Mouse (Mus musculus) myocyte (in vitro differentiated cells): ENCODE results near the gene Hsf2bp.

ENCODE experiments used
- E2F4 ChIP-seq: IDR thresholded peaks from one replicate; pipeline ENCODE4 v1.6.1; 2011; ENCODE audit warnings: mild to moderate bottlenecking, control low read depth, moderate library complexity; ENCODE audit not compliant: insufficient read depth
- MYOG ChIP-seq, 3 experiments: IDR thresholded peaks; one replicate each; pipeline ENCODE4 v1.6.1; 2011; ENCODE audit warnings: control low read depth in 2 of 3, low read depth in 2 of 3, mild to moderate bottlenecking in 2 of 3; ENCODE audit not compliant: insufficient read length in 2 of 3, control insufficient read depth in 1 of 3, insufficient read depth in 1 of 3
- POLR2A ChIP-seq: IDR thresholded peaks from one replicate; pipeline ENCODE4 v1.6.1; 2011; ENCODE audit warnings: low read depth, mild to moderate bottlenecking, control low read depth, moderate library complexity; ENCODE audit not compliant: insufficient read length
- POLR2AphosphoS2 ChIP-seq: IDR thresholded peaks from one replicate; pipeline ENCODE4 v1.6.1; 2011; ENCODE audit warnings: low read depth, control low read depth; ENCODE audit not compliant: insufficient read length
- REST ChIP-seq: IDR thresholded peaks from one replicate; pipeline ENCODE4 v1.6.1; 2011; ENCODE audit warnings: mild to moderate bottlenecking, control low read depth, moderate library complexity; ENCODE audit not compliant: insufficient read depth, insufficient read length
- SRF ChIP-seq: IDR thresholded peaks from one replicate; pipeline ENCODE4 v1.6.1; 2011; ENCODE audit warnings: low read depth; ENCODE audit not compliant: control insufficient read depth, insufficient read length
- TCF12 ChIP-seq: IDR thresholded peaks from one replicate; pipeline ENCODE4 v1.6.1; 2011; ENCODE audit warnings: mild to moderate bottlenecking, control low read depth; ENCODE audit not compliant: poor library complexity, insufficient read depth, severe bottlenecking
- TCF3 ChIP-seq: IDR thresholded peaks from one replicate; pipeline ENCODE4 v1.6.1; 2011; ENCODE audit warnings: low read depth, control low read depth; ENCODE audit not compliant: insufficient read length

DNA sequence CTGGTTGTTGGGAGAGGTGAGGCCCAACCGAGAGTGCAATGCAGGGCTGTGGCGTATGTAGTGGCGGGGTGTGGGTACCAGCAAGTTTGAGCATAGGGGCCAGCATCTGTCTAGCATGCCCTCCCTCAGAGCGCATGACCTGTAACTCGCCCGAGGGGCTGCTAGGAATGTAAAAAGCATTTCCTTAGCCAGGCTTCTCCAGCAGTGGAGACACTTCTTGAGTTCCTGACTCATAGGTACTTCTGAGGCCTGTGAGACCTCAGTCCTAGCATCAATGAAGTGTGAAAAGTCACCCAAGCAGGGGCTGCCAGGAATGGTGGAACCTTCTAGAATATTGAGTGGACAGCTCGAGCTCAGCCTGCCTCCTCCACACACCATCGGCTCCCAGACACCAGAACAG is 117.8 kb downstream of the Hsf2bp start:
- TF ChIP-seq POLR2A (no peak), E2F4 (no peak), POLR2AphosphoS2 (no peak), MYOG (IDR thresholded peaks at IDR 0.05; ENCODE audit: control insufficient read depth in 1 of 3, insufficient read depth in 1 of 3, insufficient read length in 2 of 3, low read depth in 2 of 3) (no peak), TCF3 (no peak), TCF12 (no peak), REST (no peak), SRF (no peak)
